In genomic region chr4:91380341-91381117, GRCm38 (mm10) we compare ENCODE assay signal across 13 mouse cellular contexts. TPM values are rescaled to one million over a fixed set of nuclear protein-coding genes. Genes with fewer than 3 reads are reported as not detected.
A peak's percentile ranks its signal among the peaks of the same experiment; 100 is the strongest.
DNase-seq lines count a peak whose midpoint lies in the region; ATAC-seq and TF ChIP-seq lines count a peak whose summit lies in the region.
"Had no signal": no experiment of that assay in that cellular context is flagged by ENCODE, and none has a peak within 500 bp of the region (broad histone marks: within the 10 kb centered on the region; RNA-seq: fewer than 3 reads in every experiment).

No protein-coding gene starts in this region.

- H3K9me3 ChIP-seq in embryonic facial prominence, embryonic 14.5 days (ENCODE audit: control insufficient read depth, low read length), result no peaks in the 10 kb centered on the region
- no peaks in the 10 kb centered on the region for H3K9me3 ChIP-seq in hindbrain, embryonic 13.5 days
- no peaks in the 10 kb centered on the region for H3K9me3 ChIP-seq in midbrain, embryonic 14.5 days (ENCODE audit: control insufficient read depth, low read length)
- H3K9me3 ChIP-seq in intestine, embryonic 16.5 days (ENCODE audit: control insufficient read depth, low read length), result no peaks in the 10 kb centered on the region
- H3K9me3 ChIP-seq: kidney, embryonic 15.5 days; stomach, embryonic 15.5 days had no signal

- peak; percentile 67 for DNase-seq in brain, embryonic 14.5 days (ENCODE audit: low read depth)
- DNase-seq in embryonic facial prominence, embryonic 14.5 days (ENCODE audit: low spot score), result no peak
- peak; percentile 67 for DNase-seq in midbrain, embryonic 14.5 days
- DNase-seq in frontal cortex, adult 2 months (ENCODE audit: extremely low spot score in 1 of 2, low spot score in 1 of 2), result no peak
- DNase-seq in layer of hippocampus, postnatal 36 days, result no peak
- no peak for DNase-seq in layer of hippocampus, adult 11-12 months (ENCODE audit: low spot score)
- DNase-seq: heart, postnatal 4 days had no signal

- H3K27me3 ChIP-seq in embryonic facial prominence, embryonic 14.5 days (replicated peaks; ENCODE audit: control insufficient read depth, insufficient read depth, low read length), result peaks cover 27% of the 10 kb centered on the region
- H3K27me3 ChIP-seq in hindbrain, embryonic 13.5 days, result no peaks in the 10 kb centered on the region
- H3K27me3 ChIP-seq in midbrain, embryonic 14.5 days (ENCODE audit: control insufficient read depth, insufficient read depth, low read length), result no peaks in the 10 kb centered on the region
- H3K27me3 ChIP-seq in intestine, embryonic 16.5 days (replicated peaks; ENCODE audit: control insufficient read depth, insufficient read depth, low read length), result peaks cover 16% of the 10 kb centered on the region

- H3K9ac ChIP-seq in embryonic facial prominence, embryonic 14.5 days (ENCODE audit: low read depth, low read length), result no peak overlapping the region
- H3K9ac ChIP-seq in hindbrain, embryonic 13.5 days, result peak overlapping the region; percentile 68
- peak overlapping the region; percentile 45 for H3K9ac ChIP-seq in midbrain, embryonic 14.5 days (replicated peaks; ENCODE audit: low read length)
- H3K9ac ChIP-seq in intestine, embryonic 16.5 days (ENCODE audit: low read depth, low read length), result no peak overlapping the region
- H3K9ac ChIP-seq: kidney, embryonic 15.5 days; stomach, embryonic 15.5 days had no signal

- 3% methylated on average over 24 of the region's 24 CpGs for WGBS in embryonic facial prominence, embryonic 14.5 days
- WGBS in hindbrain, embryonic 13.5 days, result 1% methylated on average over 24 of the region's 24 CpGs
- 1% methylated on average over 24 of the region's 24 CpGs for WGBS in midbrain, embryonic 14.5 days
- 6% methylated on average over 24 of the region's 24 CpGs for WGBS in intestine, embryonic 16.5 days

- no peak overlapping the region for H3K27ac ChIP-seq in embryonic facial prominence, embryonic 14.5 days (replicated peaks; ENCODE audit: low read depth, low read length)
- H3K27ac ChIP-seq in hindbrain, embryonic 13.5 days, result peak overlapping the region; percentile 83
- peak overlapping the region; percentile 81 for H3K27ac ChIP-seq in midbrain, embryonic 14.5 days (replicated peaks; ENCODE audit: low read depth, low read length)
- H3K27ac ChIP-seq in intestine, embryonic 16.5 days (ENCODE audit: low read length), result no peak overlapping the region
- H3K27ac ChIP-seq: kidney, embryonic 15.5 days; stomach, embryonic 15.5 days had no signal

- TF ChIP-seq POLR2A in brain, embryonic 14.5 days (IDR thresholded peaks at IDR 0.05; ENCODE audit: borderline replicate concordance, extremely low read depth, insufficient read depth, insufficient read length, poor library complexity, severe bottlenecking), result no peak

- no peak for ATAC-seq in embryonic facial prominence, embryonic 14.5 days (ENCODE audit: low read depth)
- ATAC-seq in hindbrain, embryonic 13.5 days (ENCODE audit: low FRiP score), result peak; percentile 11
- ATAC-seq in midbrain, embryonic 14.5 days (ENCODE audit: low FRiP score, low TSS enrichment), result 0 out of 2 replicates have a peak, but pooled peaks have one; percentile 0
- ATAC-seq in intestine, embryonic 16.5 days, result no peak
- ATAC-seq: CD4-positive, CD25-positive, alpha-beta regulatory T cell, adult 4 months had no signal

- H3K36me3 ChIP-seq in embryonic facial prominence, embryonic 14.5 days (ENCODE audit: control insufficient read depth, insufficient read depth, low read length), result no peaks in the 10 kb centered on the region
- H3K36me3 ChIP-seq in hindbrain, embryonic 13.5 days, result no peaks in the 10 kb centered on the region
- no peaks in the 10 kb centered on the region for H3K36me3 ChIP-seq in midbrain, embryonic 14.5 days (ENCODE audit: control insufficient read depth, insufficient read depth, low read length)
- no peaks in the 10 kb centered on the region for H3K36me3 ChIP-seq in intestine, embryonic 16.5 days (ENCODE audit: control insufficient read depth, insufficient read depth, low read length)
- H3K36me3 ChIP-seq: kidney, embryonic 15.5 days; stomach, embryonic 15.5 days had no signal

- H3K4me3 ChIP-seq in embryonic facial prominence, embryonic 14.5 days (ENCODE audit: low read depth, low read length), result no peak overlapping the region
- peak overlapping the region; percentile 41 for H3K4me3 ChIP-seq in hindbrain, embryonic 13.5 days
- peak overlapping the region; percentile 42 for H3K4me3 ChIP-seq in midbrain, embryonic 14.5 days (replicated peaks; ENCODE audit: low read depth, low read length)
- no peak overlapping the region for H3K4me3 ChIP-seq in intestine, embryonic 16.5 days (ENCODE audit: low read length)
- H3K4me3 ChIP-seq: kidney, embryonic 15.5 days; stomach, embryonic 15.5 days had no signal

- H3K4me1 ChIP-seq in embryonic facial prominence, embryonic 14.5 days (ENCODE audit: control insufficient read depth, insufficient read depth, low read length), result peaks cover 1% of the 10 kb centered on the region; the same call in 1 of the 2 replicates
- H3K4me1 ChIP-seq in hindbrain, embryonic 13.5 days (replicated peaks), result peaks cover 24% of the 10 kb centered on the region
- peaks cover 22% of the 10 kb centered on the region for H3K4me1 ChIP-seq in midbrain, embryonic 14.5 days (ENCODE audit: control insufficient read depth, insufficient read depth, low read length)
- H3K4me1 ChIP-seq in intestine, embryonic 16.5 days (ENCODE audit: control insufficient read depth, insufficient read depth, low read length), result no peaks in the 10 kb centered on the region

- peak overlapping the region; percentile 5; the same call in 1 of the 2 replicates for H3K4me2 ChIP-seq in embryonic facial prominence, embryonic 14.5 days (ENCODE audit: low read depth, low read length)
- H3K4me2 ChIP-seq in hindbrain, embryonic 13.5 days, result peak overlapping the region; percentile 75
- H3K4me2 ChIP-seq in midbrain, embryonic 14.5 days (ENCODE audit: low read length), result peak overlapping the region; percentile 82
- no peak overlapping the region for H3K4me2 ChIP-seq in intestine, embryonic 16.5 days (ENCODE audit: low read depth, low read length)
- H3K4me2 ChIP-seq: liver, embryonic 11.5 days; stomach, embryonic 15.5 days had no signal

- TF ChIP-seq CTCF in brain, embryonic 14.5 days (IDR thresholded peaks at IDR 0.05; ENCODE audit: borderline replicate concordance, extremely low read depth, insufficient read depth, insufficient read length), result no peak

RNA-seq across cellular contexts. Expression of gene Elavl2, which starts 20.1 kb away (rescaled TPM):
- 82.0 and 104 TPM in 2 replicates for polyA plus RNA-seq in brain, embryonic 14.5 days (2012; rRNA removed)
- polyA plus RNA-seq in embryonic facial prominence, embryonic 14.5 days (2014; fragmentation: Nextera tagmentation; extraction: Ambion mirVana), result 10.6 and 11.4 TPM in 2 replicates
- polyA plus RNA-seq in hindbrain, embryonic 13.5 days (2015; fragmentation: Nextera tagmentation; extraction: Ambion mirVana), result 154 and 159 TPM in 2 replicates
- 136 and 171 TPM in 2 replicates for polyA plus RNA-seq in midbrain, embryonic 14.5 days (2014; fragmentation: Nextera tagmentation; extraction: Ambion mirVana)
- polyA plus RNA-seq in frontal cortex, adult 2 months (2012; rRNA removed), result 25.8 and 29.3 TPM in 2 replicates
- total RNA-seq in layer of hippocampus, postnatal 36 days (2021), result 100 to 1,000 TPM in 1 of 2 experiments, 10 to 100 TPM in 1; 96.3 to 106 TPM
- 2.6 and 3.3 TPM in 2 replicates for polyA plus RNA-seq in intestine, embryonic 16.5 days (2015; fragmentation: Nextera tagmentation; extraction: Ambion mirVana)

Comparison
In these comparisons a context has a peak if more than half of its experiments do, and no peak if none do; other contexts are left out.
1. DNase-seq: peak in brain, embryonic 14.5 days (single experiment) and midbrain, embryonic 14.5 days (single experiment); none in embryonic facial prominence, embryonic 14.5 days (single experiment), frontal cortex, adult 2 months (0 of 2), layer of hippocampus, postnatal 36 days (0 of 2) and layer of hippocampus, adult 11-12 months (single experiment).
2. ATAC-seq: peak in hindbrain, embryonic 13.5 days (single experiment) and midbrain, embryonic 14.5 days (single experiment); none in embryonic facial prominence, embryonic 14.5 days (single experiment) and intestine, embryonic 16.5 days (single experiment).
3. H3K27ac ChIP-seq: peak in hindbrain, embryonic 13.5 days (single experiment) and midbrain, embryonic 14.5 days (single experiment); none in embryonic facial prominence, embryonic 14.5 days (single experiment) and intestine, embryonic 16.5 days (single experiment).
4. H3K4me3 ChIP-seq: peak in hindbrain, embryonic 13.5 days (single experiment) and midbrain, embryonic 14.5 days (single experiment); none in embryonic facial prominence, embryonic 14.5 days (single experiment) and intestine, embryonic 16.5 days (single experiment).
5. H3K9ac ChIP-seq: peak in hindbrain, embryonic 13.5 days (single experiment) and midbrain, embryonic 14.5 days (single experiment); none in embryonic facial prominence, embryonic 14.5 days (single experiment) and intestine, embryonic 16.5 days (single experiment).